Mouse (Mus musculus) adrenal gland, postnatal 4 days (tissue): ENCODE measurements around the gene Ddr1. TPM values are rescaled to one million over a fixed set of nuclear protein-coding genes. Genes with fewer than 3 reads are reported as not detected.
"Not testable (repeated sequence)": the region's sequence is repeated elsewhere in the genome, so short reads cannot be mapped to it uniquely, and the experiment has no call there.

Experiments used
- DNase-seq, 2 experiments: peaks; one replicate each; pipeline ENCODE4 v3.0.0; 2021 to 2022; ENCODE audit warnings: low spot score in 2 of 2, mixed read lengths in 2 of 2
- long read RNA-seq, 2 experiments: library from polyadenylated mRNA; stranded (forward); transcript quantifications; one replicate each; pipeline ENCODE4 v2.0.0; 2021
- total RNA-seq, 2 experiments: library from RNA; stranded (reverse); gene quantifications; 2 replicates each; pipeline ENCODE4 v1.2.3; 2021

Gene Ddr1
- 10 to 100 TPM; 55.9 to 65.9 TPM for total RNA-seq
- long read RNA-seq, experiment 1, transcript Ddr1-201 (18 exons, 3,802 nt) = minor isoform, 5 of 57 reads
- long read RNA-seq, experiment 1, transcript Ddr1-204 (18 exons, 3,769 nt) = major isoform, 9 of 57 reads
- long read RNA-seq, experiment 1, partial matches to known transcripts = 22 of 57 reads
- long read RNA-seq, experiment 1, other reads (novel, unspliced or antisense) = 21 of 57 reads
- long read RNA-seq, experiment 2, transcript Ddr1-204 (18 exons, 3,769 nt) = major isoform, 11 of 76 reads
- long read RNA-seq, experiment 2, partial matches to known transcripts = 28 of 76 reads
- long read RNA-seq, experiment 2, other reads (novel, unspliced or antisense) = 29 of 76 reads

DNA sequence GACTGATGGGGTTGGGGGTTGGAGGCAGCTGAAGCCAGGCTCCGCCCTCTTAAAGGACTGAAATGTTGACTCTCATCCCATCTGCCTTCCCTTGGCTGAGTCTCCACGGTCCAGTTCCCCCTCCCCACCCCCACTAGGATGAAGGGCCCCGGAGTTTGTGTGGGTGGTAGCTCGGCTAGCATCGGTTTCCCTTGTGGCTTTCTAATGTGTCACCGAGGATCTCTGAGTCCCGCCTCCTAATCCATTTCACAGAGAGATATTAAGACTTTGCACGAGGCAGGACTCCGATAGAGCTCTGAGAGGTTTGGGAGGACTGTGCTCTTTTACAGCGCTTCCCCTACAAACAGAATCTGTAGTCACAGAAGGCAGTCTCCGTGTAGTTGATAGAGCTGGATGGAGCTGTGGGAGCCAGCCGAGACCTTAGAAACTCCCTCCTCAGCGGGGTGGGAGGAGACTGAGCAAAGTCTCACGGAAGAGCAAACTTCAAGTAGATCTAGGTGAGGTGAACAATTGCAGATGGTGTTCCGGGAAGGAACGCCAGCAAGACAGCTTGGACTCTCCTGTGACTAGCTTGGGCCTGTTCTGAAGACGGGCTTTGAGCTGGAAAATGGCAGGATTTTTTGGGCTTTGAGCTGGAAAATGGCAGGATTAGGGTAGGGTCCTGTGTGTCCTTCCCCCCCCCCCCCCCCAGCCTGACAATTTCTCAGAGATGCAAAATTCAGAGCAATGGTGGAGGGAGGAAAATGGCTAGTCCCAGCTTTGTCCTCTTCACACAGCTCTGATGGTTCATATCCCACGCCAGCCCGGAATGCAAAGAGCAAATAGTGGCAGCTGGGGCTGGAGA is at the start of gene Ddr1:
Gene Ddr1 (minus strand): TSS at position 1 of the 844 bp plus-strand sequence.
- DNase-seq = no peak

DNA sequence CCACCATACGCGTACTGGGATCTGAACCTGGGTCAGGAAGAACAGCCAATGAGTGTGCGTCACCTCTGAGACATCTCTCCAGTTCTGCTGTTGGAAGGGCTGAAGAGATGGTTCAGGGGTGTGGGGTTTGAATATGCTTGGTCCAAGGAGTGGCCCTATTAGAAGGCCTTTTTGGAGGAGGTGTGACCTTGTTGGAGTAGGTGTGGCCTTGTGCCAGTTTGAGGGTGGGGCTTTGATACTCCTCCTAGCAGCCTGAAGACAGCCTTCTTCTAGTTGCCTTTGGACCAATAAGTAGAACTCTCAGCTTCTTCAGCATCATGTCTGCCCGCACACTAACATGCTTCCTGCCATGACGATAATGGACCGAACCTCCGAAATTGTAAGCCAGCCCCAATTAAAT is 49.2 kb upstream of the Ddr1 start:
- DNase-seq = no peak

GRCm38 (mm10) chr17:35752221-35752811 is 47.9 kb upstream of the Ddr1 start:
- no peak for DNase-seq

DNA sequence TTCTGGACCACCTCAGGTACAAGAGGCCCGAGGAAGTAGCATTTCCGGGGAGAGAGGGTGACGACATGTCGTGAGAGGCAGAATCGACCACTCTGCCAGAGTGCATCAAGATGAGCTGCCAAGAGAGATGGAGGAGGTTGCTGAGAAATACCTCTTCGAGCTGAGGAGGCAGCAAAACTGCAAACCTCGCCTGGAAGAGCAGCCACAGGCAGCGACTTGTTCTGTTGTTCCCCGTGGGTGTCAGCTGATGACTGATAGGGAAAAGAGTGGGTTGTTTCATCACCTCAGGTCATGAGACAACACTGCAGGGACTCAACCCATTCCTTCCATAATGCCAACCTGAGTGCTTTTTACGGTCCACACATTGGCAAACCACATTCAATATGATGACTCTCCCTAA is 45.3 kb upstream of the Ddr1 start:
- no peak for DNase-seq

DNA sequence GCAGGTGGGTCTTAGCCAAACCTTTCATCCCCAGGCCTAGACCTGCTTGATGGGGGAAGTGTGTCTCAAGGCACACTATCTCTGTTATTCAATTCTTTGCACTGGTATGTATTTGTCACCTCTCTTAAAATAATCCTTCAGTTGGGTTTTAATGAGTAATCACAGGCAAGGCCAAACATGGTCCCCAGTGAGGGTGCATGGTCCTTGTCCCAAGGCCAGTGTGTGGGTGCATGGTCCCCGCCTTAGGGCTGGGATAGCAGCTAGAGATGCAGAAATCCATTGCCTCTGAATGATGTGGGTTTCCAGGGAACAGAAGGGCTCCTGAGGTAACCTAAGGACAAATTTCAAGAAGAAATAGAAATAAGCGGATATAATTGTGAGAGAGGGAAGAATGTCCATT is 39.9 kb upstream of the Ddr1 start:
- DNase-seq = no peak

GRCm38 (mm10) chr17:35742948-35743347 is 38.5 kb upstream of the Ddr1 start:
- DNase-seq = no peak

DNA sequence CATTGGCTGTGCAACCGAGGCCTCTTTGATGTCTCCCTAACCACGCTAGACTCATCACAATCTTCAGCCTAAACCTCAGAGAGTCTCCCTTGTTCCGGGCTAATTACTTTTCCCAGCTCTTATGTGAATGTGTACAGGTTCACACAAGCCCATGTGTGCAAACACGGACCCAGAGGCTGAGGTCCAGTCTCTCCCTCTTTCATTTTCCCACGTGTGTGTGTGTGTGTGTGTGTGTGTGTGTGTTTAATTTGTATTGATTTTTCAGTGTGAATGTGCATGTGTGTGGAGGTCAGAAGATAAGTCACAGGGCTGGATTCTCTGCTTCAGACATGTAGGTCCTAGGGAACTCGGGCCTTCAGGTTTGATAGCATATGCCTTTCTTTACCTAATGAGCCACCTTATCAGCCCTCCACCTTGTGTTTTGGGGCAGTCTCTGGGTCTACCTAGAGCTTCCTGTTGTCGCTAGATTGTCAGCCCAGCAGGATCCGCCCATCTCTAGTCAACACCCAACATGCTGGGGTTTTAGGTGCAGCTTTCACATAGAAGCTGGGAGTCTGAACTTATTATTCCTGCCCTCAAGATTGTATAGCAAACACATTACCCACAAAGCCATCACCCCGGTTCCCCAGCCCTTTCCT is 37.3 kb upstream of the Ddr1 start:
- no peak for DNase-seq

DNA sequence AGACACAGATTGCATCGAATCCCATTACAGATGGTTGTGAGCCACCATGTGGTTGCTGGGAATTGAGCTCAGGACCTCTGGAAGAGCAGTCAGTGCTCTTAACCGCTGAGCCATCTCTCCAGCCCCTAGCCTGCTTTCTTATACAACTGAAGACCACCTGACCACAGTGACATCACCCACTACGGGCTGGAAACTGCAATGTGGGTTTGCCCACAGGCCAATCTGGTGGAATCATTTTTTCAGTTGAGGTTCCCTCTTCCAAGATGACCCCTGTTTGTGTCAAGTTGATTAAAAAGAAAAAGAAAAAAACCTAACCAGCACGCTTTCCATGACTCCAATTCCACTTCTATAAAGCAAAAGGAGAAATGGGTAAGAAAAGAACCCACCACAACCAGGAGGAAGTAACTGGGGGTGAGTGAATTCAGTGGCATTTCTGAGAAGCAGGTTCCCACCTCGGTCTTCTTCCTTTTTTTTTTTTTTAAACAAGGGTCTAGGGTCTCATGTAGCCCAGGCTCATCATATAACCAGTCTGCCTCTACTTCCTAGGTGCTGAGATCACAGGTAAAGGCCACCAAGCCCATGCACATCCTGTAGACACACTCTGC is 36.0 kb upstream of the Ddr1 start:
- no peak for DNase-seq

GRCm38 (mm10) chr17:35739675-35740074 is 35.3 kb upstream of the Ddr1 start:
- peak; percentile 68 to 87 for DNase-seq

DNA sequence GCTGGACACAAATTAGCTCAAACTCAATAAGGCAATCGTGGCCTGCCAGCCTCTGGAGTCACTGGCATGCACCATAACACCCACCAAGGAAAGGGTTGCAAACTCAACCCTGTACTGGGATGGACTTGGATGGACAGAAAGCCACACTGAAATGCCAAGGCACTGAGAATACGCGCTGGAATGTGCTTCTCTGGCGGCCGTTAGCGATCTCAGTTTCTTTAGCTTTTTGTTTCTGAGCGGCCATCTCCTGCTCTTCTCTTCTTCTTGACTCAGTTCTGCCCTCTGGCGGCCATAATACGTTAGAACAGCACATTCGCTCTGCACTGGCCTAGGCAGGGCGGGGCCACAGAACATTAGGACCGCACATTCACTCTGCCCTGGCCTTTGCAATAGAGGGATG is 33.3 kb upstream of the Ddr1 start:
- peak; percentile 44 to 68 for DNase-seq

DNA sequence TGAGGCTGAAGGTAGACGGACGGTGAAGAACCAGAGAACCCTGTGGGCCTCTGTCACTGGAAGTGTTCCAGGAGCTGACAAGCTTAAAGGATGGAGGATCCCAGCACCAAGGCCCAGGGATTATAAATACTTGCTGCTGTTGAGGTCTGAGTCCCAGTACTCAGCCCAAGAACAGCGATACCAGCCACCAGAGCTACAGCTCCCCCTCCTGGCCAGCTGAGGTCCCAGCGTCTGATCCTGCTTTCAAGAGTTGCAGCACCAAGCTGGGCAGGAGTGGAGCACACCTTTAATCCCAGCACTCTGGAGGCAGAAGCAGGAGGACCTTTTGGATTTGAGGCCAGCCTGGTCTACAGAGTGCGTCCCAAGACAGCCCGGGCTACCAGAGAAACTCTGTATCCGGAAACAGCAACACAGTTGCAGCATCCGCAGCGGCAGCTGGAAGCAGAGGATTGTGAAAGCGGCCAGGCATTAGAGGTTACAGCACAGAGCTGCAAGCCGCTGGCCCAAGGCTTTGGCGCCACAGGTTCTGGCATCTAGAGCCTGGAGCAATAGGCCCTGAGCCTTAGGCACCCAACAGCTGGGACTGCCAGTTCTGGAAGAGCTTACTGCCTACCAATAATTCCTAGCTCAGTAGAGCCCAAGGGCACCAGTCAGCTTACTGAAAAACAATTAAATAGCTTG is 32.0 kb upstream of the Ddr1 start:
- peak; percentile 55 to 56 for DNase-seq

- no peak for DNase-seq
These were observed 30.1 kb upstream of the Ddr1 start for GRCm38 (mm10) chr17:35734478-35734877.

- no peak for DNase-seq
These were observed 29.0 kb upstream of the Ddr1 start for GRCm38 (mm10) chr17:35733398-35733797.

DNA sequence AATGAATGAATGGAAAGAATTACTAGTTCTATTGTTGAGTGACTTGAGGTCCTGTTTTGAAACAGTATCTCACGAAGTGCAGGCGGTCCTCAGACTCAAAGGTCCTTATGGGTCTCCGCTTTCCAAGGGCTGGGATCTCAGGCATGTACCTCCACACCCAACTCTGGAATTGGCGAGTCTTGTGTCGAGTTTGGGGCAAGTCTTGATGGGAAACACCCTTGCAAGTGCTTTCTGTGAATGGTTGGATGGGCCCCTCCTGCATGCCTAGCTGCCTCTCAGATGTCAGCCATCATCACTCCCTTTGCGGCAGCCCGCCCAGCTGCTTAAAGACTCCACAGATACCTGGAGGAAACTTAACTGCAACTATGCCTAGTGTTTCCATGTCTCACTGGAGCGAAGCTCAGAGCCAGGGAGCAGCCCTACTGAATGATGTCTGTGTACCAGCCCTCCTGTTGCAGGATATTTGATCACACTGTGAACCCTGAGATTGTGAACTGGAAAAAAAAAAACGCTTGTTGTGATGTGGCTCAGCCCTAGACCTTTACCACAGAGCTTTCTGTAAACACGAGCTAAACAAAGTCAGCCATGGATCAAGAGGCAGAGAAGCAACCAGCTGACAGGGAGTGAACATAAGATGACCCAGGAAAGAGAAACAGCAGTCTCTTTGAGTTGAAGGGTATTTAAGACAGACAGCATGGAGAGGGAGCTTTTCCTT is 27.2 kb upstream of the Ddr1 start:
- no peak for DNase-seq

- DNase-seq = not testable (repeated sequence)
These were observed 25.7 kb upstream of the Ddr1 start for GRCm38 (mm10) chr17:35730112-35730511.

GRCm38 (mm10) chr17:35728821-35729220 is 24.4 kb upstream of the Ddr1 start:
- no peak for DNase-seq

DNA sequence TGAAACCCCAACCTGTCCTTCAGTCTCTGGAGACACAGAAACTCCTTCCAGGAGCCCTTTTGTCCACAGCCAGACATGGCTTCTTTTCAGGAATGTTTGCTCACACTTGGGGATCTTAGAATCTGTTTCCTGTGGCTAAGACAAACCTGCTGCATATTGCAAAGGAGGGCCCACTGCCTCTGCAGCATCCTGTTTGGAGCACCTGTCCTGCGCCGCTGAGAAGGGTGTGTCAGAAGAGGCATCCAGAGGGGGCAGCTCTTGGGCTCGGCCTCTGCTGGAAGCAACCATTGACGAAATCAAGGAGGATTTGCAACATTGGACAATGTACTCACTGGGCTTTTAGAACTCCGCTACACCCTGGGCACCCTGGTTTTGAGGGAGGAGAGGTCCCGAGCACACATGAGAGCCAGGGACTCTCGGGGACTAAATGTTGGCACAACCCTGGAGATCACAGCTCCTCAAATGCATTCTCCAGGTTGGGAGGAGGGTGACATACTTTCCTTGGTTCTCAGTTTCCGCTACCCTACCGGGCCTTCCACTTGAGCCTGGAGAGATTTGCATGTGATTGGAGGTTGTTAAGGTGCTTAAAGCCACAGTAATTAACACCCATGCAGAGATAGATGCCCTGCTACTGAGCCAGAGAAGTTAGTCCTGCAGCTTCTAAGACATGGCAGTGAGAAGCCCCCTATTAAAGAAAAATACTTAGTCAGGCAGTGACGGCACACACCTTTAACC is 23.2 kb upstream of the Ddr1 start:
- no peak for DNase-seq

DNA sequence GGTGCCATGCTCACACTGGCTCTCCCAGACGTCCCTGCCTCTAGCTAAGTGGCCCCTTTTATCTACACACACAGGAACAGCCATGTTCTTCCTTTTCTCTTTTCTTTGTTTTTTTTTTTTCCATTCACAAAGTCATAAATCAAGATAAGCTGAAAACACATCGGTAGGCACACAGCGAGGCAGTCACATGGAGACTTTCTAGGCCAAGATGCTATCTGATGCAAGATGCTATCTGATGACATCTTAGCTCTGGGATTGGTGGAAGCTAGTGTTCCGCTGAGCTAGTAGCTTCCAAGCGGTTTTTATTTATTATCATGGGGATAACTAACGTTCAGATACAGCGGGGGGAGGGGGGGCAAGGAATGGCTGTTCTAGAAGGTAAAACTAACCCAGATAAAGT is 22.6 kb upstream of the Ddr1 start:
- no peak for DNase-seq
